Mouse (Mus musculus) kidney, postnatal 0 days (tissue): Measurements from ENCODE around the gene Trp53. TPM values are rescaled to one million over a fixed set of nuclear protein-coding genes. Genes with fewer than 3 reads are reported as not detected.

Experiments
- ATAC-seq: fragments of 200-750 bp; cut with Nextera tagmentation; replicated peaks from 2 replicates; pipeline ENCODE4 v1.8.0; 2017; ENCODE audit warnings: low read depth, moderate number of reproducible peaks, moderate TSS enrichment, moderate library complexity; ENCODE audit not compliant: low FRiP score
- DNase-seq: peaks from one replicate; pipeline ENCODE4 v3.0.0-alpha.2; 2016; ENCODE audit warnings: low spot score
- H3K27ac ChIP-seq: fragments of 300-500 bp; sonication (generic); 2 replicates; pipeline ENCODE4 v1.5.1; 2014; ENCODE audit warnings: mild to moderate bottlenecking
- H3K27me3 ChIP-seq: fragments of 300-500 bp; sonication (generic); 2 replicates; pipeline ENCODE4 v1.6.1; 2014; ENCODE audit warnings: low read length, mixed read lengths; ENCODE audit not compliant: insufficient read depth
- H3K36me3 ChIP-seq: fragments of 300-500 bp; sonication (generic); 2 replicates; pipeline ENCODE4 v1.6.1; 2014; ENCODE audit warnings: low read length, mixed read lengths; ENCODE audit not compliant: insufficient read depth
- H3K4me1 ChIP-seq: fragments of 300-500 bp; sonication (generic); replicated peaks from 2 replicates; pipeline ENCODE4 v1.6.1; 2014; ENCODE audit warnings: antibody characterized with exemption, low read length, mixed read lengths; ENCODE audit not compliant: insufficient read depth
- H3K4me2 ChIP-seq: fragments of 300-500 bp; sonication (generic); 2 replicates; pipeline ENCODE4 v1.6.1; 2014; ENCODE audit warnings: mild to moderate bottlenecking, low read length, moderate library complexity, mixed read lengths
- H3K4me3 ChIP-seq: fragments of 300-500 bp; sonication (generic); replicated peaks from 2 replicates; pipeline ENCODE4 v1.5.1; 2014; ENCODE audit warnings: low read depth, low read length
- H3K9ac ChIP-seq: fragments of 300-500 bp; sonication (generic); 2 replicates; pipeline ENCODE4 v1.6.1; 2014; ENCODE audit warnings: low read depth, low read length
- H3K9me3 ChIP-seq: fragments of 300-500 bp; sonication (generic); replicated peaks from 2 replicates; pipeline ENCODE4 v1.6.1; 2016; ENCODE audit warnings: low read length, inconsistent platforms, mixed read lengths
- CTCF ChIP-seq: IDR thresholded peaks from 2 replicates; pipeline ENCODE4 v1.5.1; 2016; ENCODE audit warnings: antibody characterized with exemption, low read depth, mild to moderate bottlenecking, moderate library complexity
- WGBS: fragments of 180-500 bp; shearing (Covaris S2); extraction: QIAGEN DNeasy Blood & Tissue Kit; methylation state at CpG from one replicate; pipeline ENCODE4 v1.1.7; 2014; 5-methylcytosine and 5-hydroxymethylcytosine counted together
- polyA plus RNA-seq: library from polyadenylated mRNA; unstranded; fragments of >200 nt; fragmentation: Nextera tagmentation; extraction: Ambion mirVana; gene quantifications from 2 replicates; pipeline ENCODE4 v1.2.1, GENCODE M21; 2015

Gene Trp53
- polyA plus RNA-seq, 1 experiment from 2014 or later, result 117 TPM

GRCm38 (mm10) chr11:69543598-69543997 is 36.6 kb upstream of the Trp53 start:
- no peak overlapping the region for H3K27ac ChIP-seq
- WGBS, result 38% methylated on average over 3 of the region's 3 CpGs
- ATAC-seq (no peak), DNase-seq (no peak)
- TF ChIP-seq CTCF, result no peak
- H3K27me3 ChIP-seq, result no peaks in the 10 kb centered on the region
- H3K36me3 ChIP-seq, result no peaks in the 10 kb centered on the region
- no peak overlapping the region for H3K4me2 ChIP-seq
- H3K4me1 ChIP-seq, result 0 out of 2 replicates have a peak, but pooled peaks cover 10% of the 10 kb centered on the region
- no peaks in the 10 kb centered on the region for H3K9me3 ChIP-seq
- H3K4me3 ChIP-seq, result no peak overlapping the region
- no peak overlapping the region for H3K9ac ChIP-seq

- H3K4me2 ChIP-seq, result peak overlapping the region; percentile 97
- peak overlapping the region; percentile 54 for H3K4me3 ChIP-seq
- H3K27ac ChIP-seq, result peak overlapping the region; percentile 89
- TF ChIP-seq CTCF, result no peak
- H3K27me3 ChIP-seq, result no peaks in the 10 kb centered on the region
- ATAC-seq (no peak), DNase-seq (peak; percentile 56)
- H3K9ac ChIP-seq, result peak overlapping the region; percentile 67; the same call in 1 of the 2 replicates
- H3K36me3 ChIP-seq, result no peaks in the 10 kb centered on the region
- 21% methylated on average over 7 of the region's 7 CpGs for WGBS
- peaks cover 10% of the 10 kb centered on the region; the same call in 1 of the 2 replicates for H3K4me1 ChIP-seq
- no peaks in the 10 kb centered on the region for H3K9me3 ChIP-seq
Observed at GRCm38 (mm10) chr11:69545957-69546356, 34.2 kb upstream of the Trp53 start.

- TF ChIP-seq CTCF, result peak; percentile 68
- no peaks in the 10 kb centered on the region for H3K27me3 ChIP-seq
- ATAC-seq (peak; percentile 67), DNase-seq (peak; percentile 95)
- H3K4me3 ChIP-seq, result peak overlapping the region; percentile 54
- under 1% methylated on average over 44 of the region's 44 CpGs for WGBS
- H3K4me2 ChIP-seq, result peak overlapping the region; percentile 97
- H3K27ac ChIP-seq, result peak overlapping the region; percentile 89
- H3K9ac ChIP-seq, result peak overlapping the region; percentile 67
- H3K36me3 ChIP-seq, result no peaks in the 10 kb centered on the region
- peaks cover 10% of the 10 kb centered on the region; the same call in 1 of the 2 replicates for H3K4me1 ChIP-seq
- no peaks in the 10 kb centered on the region for H3K9me3 ChIP-seq
Observed at GRCm38 (mm10) chr11:69546423-69547053, 33.6 kb upstream of the Trp53 start.

- Histone ChIP-seq H3K27ac (peak overlapping the region; percentile 89), H3K4me2 (peak overlapping the region; percentile 97), H3K27me3 (no peaks in the 10 kb centered on the region), H3K4me1 (peaks cover 10% of the 10 kb centered on the region; the same call in 1 of the 2 replicates), H3K9ac (peak overlapping the region; percentile 67), H3K9me3 (no peaks in the 10 kb centered on the region), H3K4me3 (peak overlapping the region; percentile 54), H3K36me3 (no peaks in the 10 kb centered on the region)
- 3% methylated on average over 15 of the region's 15 CpGs for WGBS
- DNase-seq (no peak), ATAC-seq (peak; percentile 16; the same call in 1 of the 2 replicates)
- TF ChIP-seq CTCF, result peak; percentile 52
Observed at GRCm38 (mm10) chr11:69547071-69547470, 33.1 kb upstream of the Trp53 start.

- no peak for TF ChIP-seq CTCF
- DNase-seq (no peak), ATAC-seq (no peak)
- H3K4me2 ChIP-seq, result no peak within 1 kb of the TSS
- H3K27ac ChIP-seq, result no peak within 1 kb of the TSS
- H3K4me3 ChIP-seq, result no peak within 1 kb of the TSS
- H3K9ac ChIP-seq, result no peak within 1 kb of the TSS
- 45% methylated on average over 12 of the region's 12 CpGs for WGBS
- peaks cover 10% of the 10 kb centered on the region; the same call in 1 of the 2 replicates for H3K4me1 ChIP-seq
- H3K36me3 ChIP-seq, result no peaks in the 10 kb centered on the region
- H3K9me3 ChIP-seq, result no peaks in the 10 kb centered on the region
- no peaks in the 10 kb centered on the region for H3K27me3 ChIP-seq
Observed at GRCm38 (mm10) chr11:69549060-69549656, 31.0 kb upstream of the Trp53 start, which contains the start of gene Dnah2. Dnah2 (minus strand) TSS chr11:69549110.

GRCm38 (mm10) chr11:69551310-69551709 is 28.8 kb upstream of the Trp53 start:
- no peaks in the 10 kb centered on the region for H3K27me3 ChIP-seq
- no peak overlapping the region for H3K4me2 ChIP-seq
- 76% methylated on average over 4 of the region's 4 CpGs for WGBS
- H3K9ac ChIP-seq, result no peak overlapping the region
- no peak overlapping the region for H3K27ac ChIP-seq
- no peak overlapping the region for H3K4me3 ChIP-seq
- H3K9me3 ChIP-seq, result no peaks in the 10 kb centered on the region
- DNase-seq, result no peak
- no peak for ATAC-seq
- no peaks in the 10 kb centered on the region for H3K36me3 ChIP-seq
- peaks cover 7% of the 10 kb centered on the region; the same call in 1 of the 2 replicates for H3K4me1 ChIP-seq
- TF ChIP-seq CTCF, result no peak
